ENCODE assay signal across 8 mouse cellular contexts in the genomic region with DNA sequence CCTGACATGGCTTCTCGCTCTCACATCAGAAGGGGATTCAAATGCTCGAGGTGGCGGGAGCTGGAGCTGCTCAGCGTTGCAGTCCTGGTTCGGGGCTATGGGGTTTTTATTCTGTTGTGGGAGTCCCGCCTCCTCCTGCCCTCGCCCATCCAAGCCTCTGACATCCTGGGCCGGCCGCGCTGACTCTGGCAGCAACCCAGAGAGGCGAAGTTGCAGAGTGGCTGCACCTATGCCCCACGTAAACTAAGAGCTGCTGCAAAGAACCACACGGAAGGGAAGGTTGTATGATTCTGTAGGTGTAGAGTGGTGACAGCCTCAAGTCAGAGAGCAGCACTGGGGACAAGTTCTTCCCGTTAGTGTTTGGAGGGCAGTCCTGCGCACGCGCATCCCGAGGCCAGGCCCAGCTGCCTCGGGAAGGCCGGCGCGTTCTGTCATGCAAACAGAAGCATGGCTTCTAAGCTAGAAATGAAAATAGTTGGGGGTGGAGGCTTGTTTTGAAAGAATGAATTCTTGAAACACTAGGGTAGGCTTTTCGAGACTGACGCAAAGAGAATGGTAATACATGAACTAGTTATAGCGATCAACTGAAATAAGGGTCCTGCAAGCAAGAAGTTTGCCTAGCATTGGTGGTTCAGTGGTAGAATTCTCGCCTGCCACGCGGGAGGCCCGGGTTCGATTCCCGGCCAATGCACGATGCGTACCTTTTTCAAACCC. TPM values are rescaled to one million over a fixed set of nuclear protein-coding genes. Genes with fewer than 3 reads are reported as not detected.
DNase-seq lines count a peak whose midpoint lies in the region; ATAC-seq lines count a peak whose summit lies in the region.

No protein-coding gene starts in this region.

- DNase-seq in T-cell, adult 2 months (ENCODE audit: low spot score): peak; percentile 83
- peak; percentile 53 to 77 for DNase-seq in cerebellum, postnatal 4 days (ENCODE audit: low spot score in 2 of 2)
- peak; percentile 87 for DNase-seq in gastrocnemius, adult 18-20 months (ENCODE audit: low spot score)
- DNase-seq in left cerebral cortex, adult 11 months (ENCODE audit: low spot score): peak; percentile 81
- peak; percentile 91 for DNase-seq in lung, postnatal 36 days
- DNase-seq in retina, postnatal 1 day: peak; percentile 94
- DNase-seq in thymus, postnatal 4 days: peak; percentile 89

- H3K36me3 ChIP-seq in hindbrain, embryonic 16.5 days (ENCODE audit: control insufficient read depth, insufficient read depth, low read length): no peaks in the 10 kb centered on the region

- H3K9ac ChIP-seq in hindbrain, embryonic 16.5 days (ENCODE audit: low read depth, low read length): peak overlapping the region; percentile 71

- peak overlapping the region; percentile 60 for H3K4me2 ChIP-seq in hindbrain, embryonic 16.5 days (ENCODE audit: low read length)

- H3K9me3 ChIP-seq in hindbrain, embryonic 16.5 days (ENCODE audit: control insufficient read depth, low read length): no peaks in the 10 kb centered on the region

- no peaks in the 10 kb centered on the region for H3K27me3 ChIP-seq in hindbrain, embryonic 16.5 days (replicated peaks; ENCODE audit: control insufficient read depth, insufficient read depth, low read length)

- peaks cover 2% of the 10 kb centered on the region; the same call in 1 of the 2 replicates for H3K4me1 ChIP-seq in hindbrain, embryonic 16.5 days (ENCODE audit: control insufficient read depth, insufficient read depth, low read depth, low read length)

- under 1% methylated on average over 33 of the region's 33 CpGs for WGBS in hindbrain, embryonic 16.5 days

- ATAC-seq in hindbrain, embryonic 16.5 days: peak; percentile 98

- peak overlapping the region; percentile 92 for H3K27ac ChIP-seq in hindbrain, embryonic 16.5 days (ENCODE audit: low read depth, low read length)

- H3K4me3 ChIP-seq in hindbrain, embryonic 16.5 days (ENCODE audit: low read length): peak overlapping the region; percentile 68

RNA-seq across cellular contexts. Expression of gene Fcgr3, which starts 20.2 kb away (rescaled TPM):
- total RNA-seq in gastrocnemius, adult 18-20 months (2021): 1 to 10 TPM; 1.8 to 4.4 TPM
- polyA plus RNA-seq in hindbrain, embryonic 16.5 days (2015; fragmentation: Nextera tagmentation; extraction: Ambion mirVana): 9.8 and 11.5 TPM in 2 replicates

RNA-seq across cellular contexts. Expression of gene Fcgr4, which starts 25.8 kb away (rescaled TPM):
- total RNA-seq in gastrocnemius, adult 18-20 months (2021): not detected
- 0.20 and 0.40 TPM in 2 replicates for polyA plus RNA-seq in hindbrain, embryonic 16.5 days (2015; fragmentation: Nextera tagmentation; extraction: Ambion mirVana)

Comparison
In these comparisons a context has a peak if more than half of its experiments do, and no peak if none do; other contexts are left out.
1. Peak in every context shown above with its lines: DNase-seq, ATAC-seq, H3K4me3 ChIP-seq and H3K27ac ChIP-seq.